Comparison of ENCODE assay signal across 9 mouse cellular contexts in genomic region chr1:181529368-181529767, GRCm38 (mm10). TPM values are rescaled to one million over a fixed set of nuclear protein-coding genes. Genes with fewer than 3 reads are reported as not detected.
DNase-seq lines count a peak whose midpoint lies in the region; ATAC-seq lines count a peak whose summit lies in the region.
"Had no signal": no experiment of that assay in that cellular context is flagged by ENCODE, and none has a peak within 500 bp of the region (broad histone marks: within the 10 kb centered on the region; RNA-seq: fewer than 3 reads in every experiment).

No protein-coding gene starts in this region.

- 0 out of 2 replicates have a peak, but pooled peaks cover 2% of the 10 kb centered on the region for H3K4me1 ChIP-seq in hindbrain, embryonic 16.5 days (ENCODE audit: control insufficient read depth, insufficient read depth, low read depth, low read length)
- no peaks in the 10 kb centered on the region; the same call in 1 of the 2 replicates for H3K4me1 ChIP-seq in hindbrain, embryonic 12.5 days
- H3K4me1 ChIP-seq in lung, embryonic 15.5 days, result peaks cover 14% of the 10 kb centered on the region

- H3K27me3 ChIP-seq in hindbrain, embryonic 16.5 days (replicated peaks; ENCODE audit: control insufficient read depth, insufficient read depth, low read length), result no peaks in the 10 kb centered on the region
- 0 out of 2 replicates have a peak, but pooled peaks cover 2% of the 10 kb centered on the region for H3K27me3 ChIP-seq in hindbrain, embryonic 12.5 days
- H3K27me3 ChIP-seq in lung, embryonic 15.5 days, result no peaks in the 10 kb centered on the region

- no peak overlapping the region for H3K27ac ChIP-seq in hindbrain, embryonic 16.5 days (ENCODE audit: low read depth, low read length)
- no peak overlapping the region for H3K27ac ChIP-seq in hindbrain, embryonic 12.5 days
- peak overlapping the region; percentile 73 for H3K27ac ChIP-seq in lung, embryonic 15.5 days

- no peak overlapping the region for H3K9ac ChIP-seq in hindbrain, embryonic 16.5 days (ENCODE audit: low read depth, low read length)
- no peak overlapping the region for H3K9ac ChIP-seq in hindbrain, embryonic 12.5 days
- no peak overlapping the region for H3K9ac ChIP-seq in lung, embryonic 15.5 days

- WGBS in hindbrain, embryonic 16.5 days, result 57% methylated on average over 4 of the region's 4 CpGs
- WGBS in hindbrain, embryonic 12.5 days, result 72% methylated on average over 4 of the region's 4 CpGs
- 30% methylated on average over 4 of the region's 4 CpGs for WGBS in lung, embryonic 15.5 days

- no peaks in the 10 kb centered on the region for H3K36me3 ChIP-seq in hindbrain, embryonic 16.5 days (ENCODE audit: control insufficient read depth, insufficient read depth, low read length)
- no peaks in the 10 kb centered on the region for H3K36me3 ChIP-seq in hindbrain, embryonic 12.5 days
- H3K36me3 ChIP-seq in lung, embryonic 15.5 days, result no peaks in the 10 kb centered on the region
- H3K36me3 ChIP-seq: G1E had no signal

- no peak overlapping the region for H3K4me3 ChIP-seq in hindbrain, embryonic 16.5 days (ENCODE audit: low read length)
- H3K4me3 ChIP-seq in hindbrain, embryonic 12.5 days, result no peak overlapping the region
- H3K4me3 ChIP-seq in lung, embryonic 15.5 days, result no peak overlapping the region

- ATAC-seq in hindbrain, embryonic 16.5 days, result peak; percentile 67
- ATAC-seq in hindbrain, embryonic 12.5 days (ENCODE audit: low FRiP score), result no peak
- peak; percentile 79; the same call in 1 of the 2 replicates for ATAC-seq in lung, embryonic 15.5 days (ENCODE audit: borderline replicate concordance, extremely low read depth, low FRiP score, low TSS enrichment)
- no peak for ATAC-seq in megakaryocyte, adult 5-6 weeks (ENCODE audit: poor library complexity, severe bottlenecking)
- no peak for ATAC-seq in erythroid progenitor cell, adult 5-6 weeks (replicated peaks; ENCODE audit: low FRiP score, poor library complexity, severe bottlenecking)

- intact Hi-C loops in heart, postnatal 14 days (cut with DNase I), result no loop called here

- peak; percentile 51 for DNase-seq in brain, adult 2 months (ENCODE audit: low read depth, low spot score)
- DNase-seq in heart, postnatal 14 days, result peak; percentile 81 to 88
- peak; percentile 78 for DNase-seq in testis, postnatal 14 days (ENCODE audit: low spot score)

- no peak overlapping the region for H3K4me2 ChIP-seq in hindbrain, embryonic 16.5 days (ENCODE audit: low read length)
- H3K4me2 ChIP-seq in hindbrain, embryonic 12.5 days (replicated peaks), result no peak overlapping the region
- H3K4me2 ChIP-seq in lung, embryonic 15.5 days, result no peak overlapping the region

- H3K9me3 ChIP-seq in hindbrain, embryonic 16.5 days (ENCODE audit: control insufficient read depth, low read length), result no peaks in the 10 kb centered on the region
- H3K9me3 ChIP-seq in hindbrain, embryonic 12.5 days (replicated peaks), result no peaks in the 10 kb centered on the region
- no peaks in the 10 kb centered on the region for H3K9me3 ChIP-seq in lung, embryonic 15.5 days
- H3K9me3 ChIP-seq: G1E had no signal

RNA-seq across cellular contexts. Expression of gene Ccdc121, which starts 18.1 kb away (rescaled TPM):
- 0.11 and 0.19 TPM in 2 replicates for polyA plus RNA-seq in hindbrain, embryonic 16.5 days (2015; fragmentation: Nextera tagmentation; extraction: Ambion mirVana)
- not detected in 2 replicates for polyA plus RNA-seq in hindbrain, embryonic 12.5 days (2016; fragmentation: Nextera tagmentation; extraction: Ambion mirVana)
- total RNA-seq in heart, postnatal 14 days (2021), result not detected
- polyA plus RNA-seq in lung, embryonic 15.5 days (2015; fragmentation: Nextera tagmentation; extraction: Ambion mirVana), result 0.31 and 0.44 TPM in 2 replicates
- not detected in 2 replicates for total RNA-seq in megakaryocyte, adult 5-6 weeks (2015)
- not detected in 2 replicates for total RNA-seq in megakaryocyte, adult 5-6 weeks (2017)
- not detected in 2 replicates for total RNA-seq in erythroid progenitor cell, adult 5-6 weeks (2015; ENCODE audit: low replicate concordance)
- total RNA-seq in erythroid progenitor cell, adult 5-6 weeks (2017; ENCODE audit: low replicate concordance), result not detected in 2 replicates
- polyA plus RNA-seq: G1E had no signal

RNA-seq across cellular contexts. Expression of gene Dnah14, which starts 47.0 kb away (rescaled TPM):
- 0.37 and 0.50 TPM in 2 replicates for polyA plus RNA-seq in hindbrain, embryonic 16.5 days (2015; fragmentation: Nextera tagmentation; extraction: Ambion mirVana)
- 0.89 and 2.0 TPM in 2 replicates for polyA plus RNA-seq in hindbrain, embryonic 12.5 days (2016; fragmentation: Nextera tagmentation; extraction: Ambion mirVana)
- under 1 TPM in 1 of 2 experiments, not detected in 1; 0.05 TPM for total RNA-seq in heart, postnatal 14 days (2021)
- polyA plus RNA-seq in lung, embryonic 15.5 days (2015; fragmentation: Nextera tagmentation; extraction: Ambion mirVana), result 1.3 TPM in 2 replicates
- 0.09 TPM in 1 of 2 replicates, not detected in the other for total RNA-seq in megakaryocyte, adult 5-6 weeks (2015)
- 2.9 and 3.0 TPM in 2 replicates for total RNA-seq in megakaryocyte, adult 5-6 weeks (2017)
- total RNA-seq in erythroid progenitor cell, adult 5-6 weeks (2015; ENCODE audit: low replicate concordance), result not detected in 2 replicates
- 3.4 and 40.2 TPM in 2 replicates for total RNA-seq in erythroid progenitor cell, adult 5-6 weeks (2017; ENCODE audit: low replicate concordance)
- polyA plus RNA-seq: G1E had no signal

Comparison
In these comparisons a context has a peak if more than half of its experiments do, and no peak if none do; other contexts are left out.
1. ATAC-seq: peak in hindbrain, embryonic 16.5 days (single experiment) and lung, embryonic 15.5 days (single experiment); none in hindbrain, embryonic 12.5 days (single experiment), megakaryocyte, adult 5-6 weeks (single experiment) and erythroid progenitor cell, adult 5-6 weeks (single experiment).
2. Peak in every context shown above with its lines, with median percentiles within 50 percentile points of each other: DNase-seq.